Mouse (Mus musculus) thymus, adult 18-20 months (tissue): ENCODE results near the gene Ntn5.
"Not testable (repeated sequence)": the region's sequence is repeated elsewhere in the genome, so short reads cannot be mapped to it uniquely, and the experiment has no call there.

ENCODE experiments used
- DNase-seq, 2 experiments: peaks; one replicate each; pipeline ENCODE4 v3.0.0; 2022; ENCODE audit warnings: mixed read lengths in 2 of 2

The Ntn5 gene

GRCm38 (mm10) chr7:45683396-45684050 is at the start of gene Ntn5:
TSS of gene Ntn5 (plus strand) at chr7:45684022.
- DNase-seq = no peak

GRCm38 (mm10) chr7:45634946-45635681 is 48.7 kb upstream of the Ntn5 start:
- no peak for DNase-seq

GRCm38 (mm10) chr7:45635711-45636688 is 47.8 kb upstream of the Ntn5 start:
- DNase-seq = no peak

GRCm38 (mm10) chr7:45637710-45638109 is 46.1 kb upstream of the Ntn5 start:
- DNase-seq = no peak

GRCm38 (mm10) chr7:45638623-45639401 is 45.0 kb upstream of the Ntn5 start:
- DNase-seq = no peak

GRCm38 (mm10) chr7:45639561-45640027 is 44.2 kb upstream of the Ntn5 start, which contains the start of gene Mamstr:
TSS of gene Mamstr (plus strand) at chr7:45639977.
- no peak for DNase-seq

GRCm38 (mm10) chr7:45640191-45640957 is 43.4 kb upstream of the Ntn5 start:
- no peak for DNase-seq

GRCm38 (mm10) chr7:45641391-45642040 is 42.3 kb upstream of the Ntn5 start:
- no peak for DNase-seq

- no peak for DNase-seq
Measured at GRCm38 (mm10) chr7:45642083-45642482, 41.7 kb upstream of the Ntn5 start.

GRCm38 (mm10) chr7:45642503-45643255 is 41.1 kb upstream of the Ntn5 start:
- DNase-seq = no peak

- peak; percentile 67 to 80 for DNase-seq
Measured at GRCm38 (mm10) chr7:45643441-45644178, 40.2 kb upstream of the Ntn5 start.

- no peak for DNase-seq
Measured at GRCm38 (mm10) chr7:45644183-45644582, 39.6 kb upstream of the Ntn5 start.

- no peak for DNase-seq
Measured at GRCm38 (mm10) chr7:45644872-45645590, 38.8 kb upstream of the Ntn5 start.

GRCm38 (mm10) chr7:45645591-45645971 is 38.2 kb upstream of the Ntn5 start:
- no peak for DNase-seq

- no peak for DNase-seq
Measured at GRCm38 (mm10) chr7:45646671-45647070, 37.2 kb upstream of the Ntn5 start.

GRCm38 (mm10) chr7:45649351-45649750 is 34.5 kb upstream of the Ntn5 start:
- DNase-seq = no peak

GRCm38 (mm10) chr7:45650484-45650883 is 33.3 kb upstream of the Ntn5 start:
- not testable (repeated sequence) for DNase-seq

GRCm38 (mm10) chr7:45654424-45655047 is 29.3 kb upstream of the Ntn5 start:
- DNase-seq = no peak
